Mouse (Mus musculus) heart, postnatal 0 days (tissue): Measurements from ENCODE around the gene Efna5. TPM values are rescaled to one million over a fixed set of nuclear protein-coding genes. Genes with fewer than 3 reads are reported as not detected.

Source experiments
- ATAC-seq: fragments of 200-750 bp; cut with Nextera tagmentation; 2 replicates; pipeline ENCODE4 v1.8.0; 2017; ENCODE audit warnings: low read depth, moderate number of reproducible peaks, moderate library complexity; ENCODE audit not compliant: insufficient read depth
- DNase-seq: peaks from one replicate; pipeline ENCODE4 v3.0.0-alpha.2; 2016; ENCODE audit warnings: low spot score
- H3K27ac ChIP-seq: fragments of 300-500 bp; sonication (generic); 2 replicates; pipeline ENCODE4 v1.5.1; 2014; ENCODE audit warnings: low read depth, mild to moderate bottlenecking
- H3K27me3 ChIP-seq: fragments of 300-500 bp; sonication (generic); 2 replicates; pipeline ENCODE4 v1.6.1; 2014; ENCODE audit warnings: low read length, mixed read lengths; ENCODE audit not compliant: control insufficient read depth, insufficient read depth
- H3K36me3 ChIP-seq: fragments of 300-500 bp; sonication (generic); replicated peaks from 2 replicates; pipeline ENCODE4 v1.6.1; 2014; ENCODE audit warnings: low read length, mixed read lengths; ENCODE audit not compliant: control insufficient read depth, insufficient read depth
- H3K4me1 ChIP-seq: fragments of 300-500 bp; sonication (generic); 2 replicates; pipeline ENCODE4 v1.6.1; 2014; ENCODE audit warnings: antibody characterized with exemption; ENCODE audit not compliant: control insufficient read depth, insufficient read depth
- H3K4me2 ChIP-seq: fragments of 300-500 bp; sonication (generic); 2 replicates; pipeline ENCODE4 v1.6.1; 2014; ENCODE audit warnings: low read depth, mild to moderate bottlenecking, low read length, moderate library complexity
- H3K4me3 ChIP-seq: fragments of 300-500 bp; sonication (generic); 2 replicates; pipeline ENCODE4 v1.5.1; 2014; ENCODE audit warnings: low read depth, low read length
- H3K9ac ChIP-seq: fragments of 300-500 bp; sonication (generic); replicated peaks from 2 replicates; pipeline ENCODE4 v1.6.1; 2014; ENCODE audit warnings: low read depth, low read length, mixed read lengths
- H3K9me3 ChIP-seq: fragments of 300-500 bp; sonication (generic); replicated peaks from 2 replicates; pipeline ENCODE4 v1.6.1; 2016; ENCODE audit warnings: low read length; ENCODE audit not compliant: control insufficient read depth
- CTCF ChIP-seq: IDR thresholded peaks from 2 replicates; pipeline ENCODE4 v1.5.1; 2016; ENCODE audit warnings: antibody characterized with exemption, control low read depth, low read depth
- EP300 ChIP-seq: IDR thresholded peaks from 2 replicates; pipeline ENCODE4 v1.6.1; 2016; ENCODE audit warnings: antibody characterized with exemption, low read depth
- WGBS: fragments of 180-500 bp; shearing (Covaris S2); extraction: QIAGEN DNeasy Blood & Tissue Kit; methylation state at CpG from one replicate; pipeline ENCODE4 v1.1.7; 2014; 5-methylcytosine and 5-hydroxymethylcytosine counted together
- polyA plus RNA-seq: library from polyadenylated mRNA; unstranded; fragments of >200 nt; fragmentation: Nextera tagmentation; extraction: Ambion mirVana; gene quantifications from 2 replicates; pipeline ENCODE4 v1.2.1, GENCODE M21; 2015
- total RNA-seq: library from RNA; depleted of rRNA; stranded (reverse); fragments of >200 nt; gene quantifications from 2 replicates; pipeline ENCODE4 v1.2.3, GENCODE M21; 2014; ENCODE audit warnings: low replicate concordance

Gene Efna5
- total and polyA plus RNA-seq, 2 experiments from 2014 or later: 3.7 to 16.2 TPM

- Histone ChIP-seq H3K4me1 (no peaks in the 10 kb centered on the region), H3K4me2 (no peak overlapping the region), H3K27me3 (no peaks in the 10 kb centered on the region), H3K4me3 (no peak overlapping the region), H3K27ac (no peak overlapping the region), H3K36me3 (no peaks in the 10 kb centered on the region; the same call in 1 of the 2 replicates), H3K9ac (no peak overlapping the region), H3K9me3 (no peaks in the 10 kb centered on the region)
- ATAC-seq (no peak), DNase-seq (no peak)
- TF ChIP-seq CTCF (no peak), EP300 (no peak)
- WGBS: 64% methylated on average over 8 of the region's 8 CpGs
Observed at GRCm38 (mm10) chr17:62608145-62608544, 273.0 kb downstream of the Efna5 start.

GRCm38 (mm10) chr17:62607304-62607914 is 273.7 kb downstream of the Efna5 start:
- no peak for ATAC-seq
- Histone ChIP-seq H3K4me3 (no peak overlapping the region), H3K27me3 (no peaks in the 10 kb centered on the region), H3K9ac (no peak overlapping the region), H3K4me1 (no peaks in the 10 kb centered on the region), H3K9me3 (no peaks in the 10 kb centered on the region), H3K27ac (no peak overlapping the region), H3K4me2 (no peak overlapping the region), H3K36me3 (no peaks in the 10 kb centered on the region; the same call in 1 of the 2 replicates)
- TF ChIP-seq CTCF: no peak
- no peak for TF ChIP-seq EP300
- WGBS: 87% methylated on average over 18 of the region's 18 CpGs
- no peak for DNase-seq

- no peak for ATAC-seq
- Histone ChIP-seq H3K27me3 (no peaks in the 10 kb centered on the region), H3K9me3 (no peaks in the 10 kb centered on the region), H3K4me1 (no peaks in the 10 kb centered on the region), H3K27ac (no peak overlapping the region), H3K4me2 (no peak overlapping the region), H3K4me3 (no peak overlapping the region), H3K9ac (no peak overlapping the region), H3K36me3 (no peaks in the 10 kb centered on the region; the same call in 1 of the 2 replicates)
- WGBS: 90% methylated on average over 6 of the region's 6 CpGs
- TF ChIP-seq EP300 (no peak), CTCF (no peak)
- DNase-seq: no peak
Observed at GRCm38 (mm10) chr17:62606681-62607080, 274.4 kb downstream of the Efna5 start.

- no peaks in the 10 kb centered on the region; the same call in 1 of the 2 replicates for H3K36me3 ChIP-seq
- H3K27ac ChIP-seq: no peak overlapping the region
- 73% methylated on average over 5 of the region's 5 CpGs for WGBS
- H3K9ac ChIP-seq: no peak overlapping the region
- no peak overlapping the region for H3K4me3 ChIP-seq
- DNase-seq (no peak), ATAC-seq (no peak)
- no peaks in the 10 kb centered on the region for H3K9me3 ChIP-seq
- no peaks in the 10 kb centered on the region for H3K4me1 ChIP-seq
- no peak for TF ChIP-seq CTCF
- H3K27me3 ChIP-seq: no peaks in the 10 kb centered on the region
- no peak overlapping the region for H3K4me2 ChIP-seq
Observed at GRCm38 (mm10) chr17:62604309-62604708, 276.8 kb downstream of the Efna5 start.

GRCm38 (mm10) chr17:62603604-62604003 is 277.5 kb downstream of the Efna5 start:
- ATAC-seq: no peak

More at GRCm38 (mm10) chr17:62603604-62604003, 277.5 kb downstream of the Efna5 start:
- Histone ChIP-seq H3K4me1 (no peaks in the 10 kb centered on the region), H3K9ac (no peak overlapping the region), H3K9me3 (no peaks in the 10 kb centered on the region), H3K4me2 (no peak overlapping the region), H3K27me3 (no peaks in the 10 kb centered on the region), H3K4me3 (no peak overlapping the region), H3K27ac (no peak overlapping the region), H3K36me3 (no peaks in the 10 kb centered on the region; the same call in 1 of the 2 replicates)
- no peak for TF ChIP-seq CTCF
- TF ChIP-seq EP300: no peak
- no peak for DNase-seq
- 56% methylated on average over 5 of the region's 5 CpGs for WGBS
